Mouse (Mus musculus) ovary, postnatal 10 days (tissue): ENCODE measurements around the gene Gm20075.
"Not testable (repeated sequence)": the region's sequence is repeated elsewhere in the genome, so short reads cannot be mapped to it uniquely, and the experiment has no call there.

ENCODE experiments used
- DNase-seq: peaks from one replicate; pipeline ENCODE4 v3.0.0; 2022; ENCODE audit warnings: low spot score

Gene Gm20075

GRCm38 (mm10) chr13:96081276-96081675 lies at the start of gene Gm20075:
Gene Gm20075, minus strand, starts transcription at chr13:96081376.
- not testable (repeated sequence) for DNase-seq

- DNase-seq: no peak
These were observed 47.9 kb upstream of the Gm20075 start for GRCm38 (mm10) chr13:96129081-96129480.

- DNase-seq: no peak
These were observed 45.5 kb upstream of the Gm20075 start for GRCm38 (mm10) chr13:96126669-96127068.

GRCm38 (mm10) chr13:96125011-96125410 lies 43.8 kb upstream of the Gm20075 start:
- no peak for DNase-seq

GRCm38 (mm10) chr13:96112711-96113110 lies 31.5 kb upstream of the Gm20075 start:
- no peak for DNase-seq

GRCm38 (mm10) chr13:96110767-96111166 lies 29.6 kb upstream of the Gm20075 start:
- DNase-seq: no peak

GRCm38 (mm10) chr13:96106367-96106766 lies 25.2 kb upstream of the Gm20075 start:
- DNase-seq: no peak

GRCm38 (mm10) chr13:96090929-96091328 lies 9.8 kb upstream of the Gm20075 start:
- DNase-seq: no peak

GRCm38 (mm10) chr13:96085581-96086302 lies 4.6 kb upstream of the Gm20075 start:
- no peak for DNase-seq

- DNase-seq: not testable (repeated sequence)
These were observed 578 bp upstream of the Gm20075 start, which contains the start of gene Gm17190 for GRCm38 (mm10) chr13:96081754-96082153. Gene Gm17190, plus strand, starts transcription at chr13:96082054.

GRCm38 (mm10) chr13:96073555-96073954 lies 7.6 kb downstream of the Gm20075 start:
- no peak for DNase-seq

- DNase-seq: no peak
These were observed 28.4 kb downstream of the Gm20075 start for GRCm38 (mm10) chr13:96052755-96053154.

- DNase-seq: no peak
These were observed 35.8 kb downstream of the Gm20075 start for GRCm38 (mm10) chr13:96045396-96045795.

- DNase-seq: no peak
These were observed 40.7 kb downstream of the Gm20075 start for GRCm38 (mm10) chr13:96040275-96041042.

- no peak for DNase-seq
These were observed 41.6 kb downstream of the Gm20075 start for GRCm38 (mm10) chr13:96039536-96039935.

GRCm38 (mm10) chr13:96030368-96031223 lies 50.6 kb downstream of the Gm20075 start:
- no peak for DNase-seq
